Mouse (Mus musculus) adrenal gland, postnatal 25 days (tissue): ENCODE data around the gene Dqx1. TPM values are rescaled to one million over a fixed set of nuclear protein-coding genes. Genes with fewer than 3 reads are reported as not detected.

Source experiments
- DNase-seq: peaks from one replicate; pipeline ENCODE4 v3.0.0; 2021; ENCODE audit warnings: mixed read lengths
- microRNA-seq, 2 experiments: library from miRNA; unstranded; fragments of <30 nt; microRNA quantifications; one replicate each; pipeline ENCODE4 v1.2.0; 2021
- total RNA-seq: library from RNA; stranded (reverse); gene quantifications from 2 replicates; pipeline ENCODE4 v1.2.3, GENCODE M21; 2021

Gene Dqx1
- total RNA-seq, 1 experiment from 2014 or later, result 4.0 TPM

DNA sequence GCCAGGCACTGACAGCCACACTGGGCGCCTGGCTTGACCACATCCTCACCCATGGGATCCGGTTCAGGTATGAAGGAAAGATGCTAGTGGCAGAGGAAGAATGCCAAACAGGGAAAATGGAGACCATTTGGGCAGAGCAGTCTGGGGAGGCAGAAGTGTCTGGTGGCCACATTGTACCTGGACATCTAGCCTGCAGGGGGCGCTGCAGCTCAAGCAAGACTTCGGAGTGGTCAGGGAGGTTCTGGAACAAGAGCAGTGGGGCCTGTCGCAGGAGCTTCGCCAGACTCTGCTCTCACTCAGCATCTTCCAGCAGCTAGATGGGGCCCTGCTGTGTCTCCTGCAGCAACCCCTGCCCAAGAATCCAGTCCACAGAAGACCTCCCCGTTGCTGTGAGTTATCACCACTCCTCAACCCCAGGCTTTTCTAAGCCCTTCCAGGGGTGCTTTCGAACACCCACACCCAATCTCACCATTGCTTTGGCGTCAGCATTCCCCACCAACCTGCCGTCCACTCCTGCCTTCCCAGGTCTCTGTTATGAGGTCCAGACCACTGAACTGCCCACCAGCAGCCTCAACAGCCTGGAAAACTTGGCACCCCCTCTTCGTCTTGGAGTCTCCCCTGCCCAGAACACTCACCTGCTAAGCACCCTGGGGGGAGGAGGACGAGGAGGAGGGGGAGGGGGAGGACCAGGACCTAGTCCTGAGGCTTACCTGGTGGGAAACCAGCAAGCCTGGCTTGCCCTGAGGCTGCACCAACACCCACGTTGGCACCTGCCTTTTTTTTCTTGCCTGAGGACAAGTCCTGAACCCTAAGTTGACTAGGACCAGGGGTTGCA lies 50.1 kb downstream of the Dqx1 start:
- DNase-seq, result peak; percentile 86

DNA sequence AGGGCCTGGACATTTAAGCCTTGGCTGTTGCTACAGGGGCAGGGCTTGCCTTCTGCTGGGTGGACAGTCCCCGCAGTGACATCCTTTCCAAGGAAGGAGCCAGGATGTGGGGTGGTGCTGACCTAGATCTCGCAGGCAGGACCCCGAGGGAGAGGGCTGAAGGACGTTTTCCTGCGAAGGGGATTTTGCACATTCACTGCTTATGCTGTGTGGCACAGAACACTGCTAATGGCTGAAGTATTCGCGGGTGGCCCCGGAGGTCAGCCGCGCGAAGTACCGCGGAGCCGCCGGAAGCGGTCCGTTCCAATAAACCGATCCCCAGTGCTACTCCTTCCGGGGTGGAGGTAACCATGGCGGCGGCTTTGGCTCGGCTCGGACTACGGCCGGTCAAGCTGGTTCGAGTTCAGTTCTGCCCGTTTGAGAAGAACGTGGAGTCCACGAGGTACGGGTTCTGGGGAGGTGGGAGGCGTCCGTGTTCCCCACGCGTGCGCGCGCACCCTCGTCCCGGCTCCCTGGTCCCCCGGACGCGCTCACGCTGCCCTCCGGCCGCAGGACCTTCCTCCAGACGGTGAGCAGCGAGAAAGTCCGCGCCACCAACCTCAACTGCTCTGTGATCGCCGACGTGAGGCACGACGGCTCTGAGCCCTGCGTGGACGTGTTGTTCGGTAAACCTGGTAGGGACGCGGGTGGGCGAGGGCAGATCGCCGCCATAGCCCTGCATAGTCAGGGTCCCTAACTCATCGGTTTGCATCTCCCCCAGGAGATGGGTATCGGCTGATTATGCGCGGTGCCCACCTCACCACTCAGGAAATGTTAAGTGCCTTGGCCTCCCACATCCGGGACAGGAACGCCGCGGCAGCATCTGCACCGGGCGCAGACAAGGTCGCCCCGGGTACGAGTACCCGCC lies 51.4 kb downstream of the Dqx1 start, which contains the start of gene Mrpl53:
Gene Mrpl53 (plus strand): TSS at position 279 of the 907 bp plus-strand sequence.
- peak; percentile 84 for DNase-seq

DNA sequence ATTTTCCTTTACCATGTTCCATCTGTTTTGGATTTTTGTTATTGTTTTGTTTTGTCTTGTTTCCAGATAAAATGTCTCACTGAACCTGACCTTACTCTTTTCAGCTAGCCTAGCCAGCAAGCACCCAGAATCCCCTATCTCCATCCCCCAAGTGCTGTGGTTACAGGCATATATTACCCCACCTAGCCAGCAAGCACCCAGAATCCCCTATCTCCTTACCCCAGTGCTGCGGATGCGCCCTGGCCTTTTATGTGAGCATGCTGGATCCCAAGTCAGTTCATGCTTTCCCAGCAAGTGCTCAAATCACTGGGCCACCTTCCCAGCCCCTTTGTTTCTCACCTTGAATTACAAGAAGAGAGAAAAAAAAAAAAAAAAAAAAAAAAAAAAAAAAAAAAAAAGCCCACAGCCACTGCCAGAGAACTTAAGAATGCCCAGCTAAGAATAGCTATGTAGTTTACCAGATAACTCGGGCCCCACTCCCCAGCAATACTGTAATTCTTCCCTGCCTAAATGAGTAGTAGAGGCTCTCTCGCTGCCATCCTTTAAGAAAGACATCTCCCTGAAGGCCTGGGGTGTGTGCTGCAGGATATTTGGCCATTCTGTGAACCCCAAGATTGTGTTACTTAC lies 54.0 kb downstream of the Dqx1 start:
- no peak for DNase-seq

DNA sequence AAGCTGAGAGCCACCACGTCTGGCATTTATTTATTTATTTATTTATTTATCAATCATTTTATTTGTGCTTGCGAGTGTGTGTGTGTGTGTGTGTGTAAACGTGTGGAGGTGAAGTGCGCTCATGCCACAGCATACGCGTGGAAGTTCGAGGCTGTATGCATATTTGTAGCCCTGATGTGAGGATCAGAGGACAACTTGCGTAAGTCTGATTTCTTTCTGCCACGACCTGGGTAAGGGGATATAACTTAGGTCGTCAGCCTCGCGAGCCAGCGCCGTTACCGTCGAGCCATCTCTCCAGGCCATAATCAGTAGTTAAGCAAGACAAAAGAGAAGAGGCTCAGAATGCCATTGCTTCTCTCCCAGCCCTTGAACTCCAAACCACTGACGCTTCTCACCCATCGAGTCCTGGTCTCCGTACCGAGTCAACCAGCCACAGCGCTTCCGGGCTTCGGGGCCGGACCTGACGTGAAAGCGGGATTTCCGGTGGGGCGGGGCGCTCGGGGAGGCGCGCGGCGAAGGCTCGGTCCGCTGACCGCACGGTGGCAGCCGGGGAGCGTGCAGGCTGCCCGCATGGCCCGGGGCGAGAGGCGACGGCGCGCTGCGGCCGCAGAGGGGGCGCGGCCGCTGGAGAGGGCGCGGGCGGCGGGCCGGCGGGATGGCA lies 57.5 kb downstream of the Dqx1 start, which contains the start of gene Mogs:
Gene Mogs (plus strand): TSS at position 486 of the 661 bp plus-strand sequence.
- peak; percentile 97 for DNase-seq

DNA sequence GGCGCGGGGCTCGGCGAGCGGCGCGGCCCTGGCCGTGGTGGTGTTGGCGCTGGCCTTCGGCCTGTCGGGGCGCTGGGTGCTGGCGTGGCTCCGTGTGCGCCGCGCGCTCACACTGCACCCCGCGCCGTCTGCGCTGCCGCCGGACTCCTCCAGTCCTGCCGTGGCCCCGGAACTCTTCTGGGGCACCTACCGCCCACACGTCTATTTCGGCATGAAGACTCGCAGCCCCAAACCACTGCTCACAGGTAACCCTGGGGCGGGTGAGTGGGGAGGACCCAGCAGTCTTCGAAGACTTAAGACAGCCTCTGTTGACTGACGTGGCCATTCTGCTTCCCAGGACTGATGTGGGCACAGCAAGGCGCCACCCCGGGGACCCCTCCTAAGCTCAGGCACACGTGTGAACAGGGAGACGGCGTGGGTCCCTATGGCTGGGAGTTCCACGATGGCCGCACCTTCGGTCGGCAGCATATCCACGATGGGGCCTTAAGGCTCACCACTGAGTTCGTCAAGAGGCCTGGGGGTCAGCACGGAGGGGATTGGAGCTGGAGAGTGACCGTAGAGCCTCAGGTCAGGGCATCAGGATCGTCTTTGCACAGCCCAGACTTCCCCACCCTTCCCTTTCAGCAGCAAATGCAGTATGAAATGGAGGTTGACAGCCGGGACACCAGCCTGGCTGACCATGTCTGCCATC lies 58.2 kb downstream of the Dqx1 start:
- no peak for DNase-seq

DNA sequence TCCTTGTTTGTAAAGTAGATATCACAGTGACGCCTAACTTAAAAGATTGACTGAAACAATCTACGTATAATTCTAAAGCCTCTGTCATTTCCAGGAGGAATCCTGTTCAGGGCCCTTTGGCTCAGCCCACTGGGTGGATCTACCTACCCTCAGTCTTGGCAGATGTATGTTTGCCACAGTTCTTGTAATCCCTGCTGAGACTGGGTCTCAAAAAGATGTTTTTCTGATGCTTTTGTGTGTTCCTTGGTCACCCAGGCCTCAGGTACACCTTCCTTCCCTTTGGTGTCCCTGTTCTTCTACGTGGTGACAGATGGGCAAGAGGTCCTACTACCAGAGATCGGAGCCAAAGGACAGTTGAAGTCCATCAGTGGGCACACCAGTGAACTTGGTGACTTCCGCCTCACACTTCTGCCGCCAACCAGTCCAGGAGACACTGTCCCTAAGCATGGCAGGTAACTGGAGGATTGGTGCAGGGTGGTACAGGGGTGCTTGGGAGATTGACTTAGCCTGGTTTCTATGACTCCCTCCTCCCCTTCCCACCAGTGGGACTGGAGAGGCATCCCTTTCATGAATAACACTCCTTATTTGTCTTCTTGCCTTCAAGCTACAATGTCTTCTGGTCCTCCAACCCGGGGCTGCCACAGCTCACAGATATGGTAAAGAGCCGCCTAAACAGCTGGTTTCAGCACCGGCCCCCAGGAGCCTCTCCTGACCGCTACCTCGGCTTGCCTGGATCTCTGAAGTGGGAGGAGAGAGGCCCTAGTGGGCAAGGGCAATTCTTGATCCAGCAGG lies 58.9 kb downstream of the Dqx1 start:
- no peak for DNase-seq

Small RNA genes lying within 50 kb of the gene (microRNA-seq; reads per million reads assigned to microRNA genes)
- 0 reads per million in 2 experiments for gene Mir3470a
- gene Mir7040, result 0 to 0.34 reads per million in 2 experiments

Other genes starting within 250 kb of the Dqx1 start
- 1.00 and 1.4 TPM in 2 replicates for gene Sema4f, start 118.1 kb upstream of the Dqx1 start, total RNA-seq
- gene M1ap, start 110.9 kb upstream of the Dqx1 start, total RNA-seq, result not detected in 2 replicates
- 10.1 and 15.9 TPM in 2 replicates for gene Dok1, start 24.4 kb upstream of the Dqx1 start, total RNA-seq
- 2.3 and 2.5 TPM in 2 replicates for gene Loxl3, start 23.7 kb upstream of the Dqx1 start, total RNA-seq
- 214 TPM in 2 replicates for gene Aup1, start 3.3 kb upstream of the Dqx1 start, total RNA-seq
- gene Htra2, start 2.6 kb upstream of the Dqx1 start, total RNA-seq, result 59.1 and 70.1 TPM in 2 replicates
- 14.0 and 14.2 TPM in 2 replicates for gene Tlx2, start 12.4 kb downstream of the Dqx1 start, total RNA-seq
- gene Pcgf1, start 20.0 kb downstream of the Dqx1 start, total RNA-seq, result 61.8 and 64.2 TPM in 2 replicates
- gene Lbx2, start 28.5 kb downstream of the Dqx1 start, total RNA-seq, result 11.6 and 22.8 TPM in 2 replicates
- 10.3 and 10.4 TPM in 2 replicates for gene Ccdc142, start 43.8 kb downstream of the Dqx1 start, total RNA-seq
- gene Gm42688, start 43.8 kb downstream of the Dqx1 start, total RNA-seq, result 10.6 and 12.1 TPM in 2 replicates
- 92.9 and 112 TPM in 2 replicates for gene Mrpl53, start 51.2 kb downstream of the Dqx1 start, total RNA-seq
- 76.1 and 82.2 TPM in 2 replicates for gene Mogs, start 57.7 kb downstream of the Dqx1 start, total RNA-seq
- gene Wbp1, start 63.7 kb downstream of the Dqx1 start, total RNA-seq, result 92.3 and 118 TPM in 2 replicates
- 24.3 and 31.3 TPM in 2 replicates for gene Ino80b, start 67.6 kb downstream of the Dqx1 start, total RNA-seq
- gene Rtkn, start 77.6 kb downstream of the Dqx1 start, total RNA-seq, result 17.6 and 22.6 TPM in 2 replicates
- gene Wdr54, start 98.6 kb downstream of the Dqx1 start, total RNA-seq, result 1.2 and 5.1 TPM in 2 replicates
- gene 1700003E16Rik, start 98.6 kb downstream of the Dqx1 start, total RNA-seq, result 0.61 and 1.2 TPM in 2 replicates
- gene Dctn1, start 108.1 kb downstream of the Dqx1 start, total RNA-seq, result 138 and 172 TPM in 2 replicates
- gene Slc4a5, start 162.0 kb downstream of the Dqx1 start, total RNA-seq, result 0.12 TPM in 1 of 2 replicates, not detected in the other